Mouse (Mus musculus) E14TG2a.4 (cell line): ENCODE data around the gene Pitx1.

Source experiments
- H3K27me3 ChIP-seq: 2 replicates; pipeline ENCODE4 v1.6.1; 2014; ENCODE audit warnings: low read length, control low read depth; ENCODE audit not compliant: insufficient read depth
- H3K36me3 ChIP-seq: 2 replicates; pipeline ENCODE4 v1.6.1; 2014; ENCODE audit warnings: low read length, control low read depth; ENCODE audit not compliant: insufficient read depth
- H3K4me1 ChIP-seq: replicated peaks from 2 replicates; pipeline ENCODE4 v1.6.1; 2014; ENCODE audit warnings: low read depth, low read length, control low read depth
- H3K4me3 ChIP-seq: replicated peaks from 2 replicates; pipeline ENCODE4 v1.5.1; 2014; ENCODE audit warnings: mild to moderate bottlenecking, low read length
- H3K9me3 ChIP-seq: 2 replicates; pipeline ENCODE4 v1.6.1; 2014; ENCODE audit warnings: low read length, control low read depth
- CTCF ChIP-seq: conservative IDR thresholded peaks from 2 replicates; pipeline ENCODE4 v1.5.1; 2014; ENCODE audit warnings: low read length
- NANOG ChIP-seq: IDR thresholded peaks from 2 replicates; pipeline ENCODE4 v1.6.1; 2014; ENCODE audit warnings: borderline replicate concordance, low read length, mixed read lengths
- POU5F1 ChIP-seq: IDR thresholded peaks from 2 replicates; pipeline ENCODE4 v1.6.1; 2014; ENCODE audit warnings: low read length, borderline replicate concordance

Pitx1 gene

DNA sequence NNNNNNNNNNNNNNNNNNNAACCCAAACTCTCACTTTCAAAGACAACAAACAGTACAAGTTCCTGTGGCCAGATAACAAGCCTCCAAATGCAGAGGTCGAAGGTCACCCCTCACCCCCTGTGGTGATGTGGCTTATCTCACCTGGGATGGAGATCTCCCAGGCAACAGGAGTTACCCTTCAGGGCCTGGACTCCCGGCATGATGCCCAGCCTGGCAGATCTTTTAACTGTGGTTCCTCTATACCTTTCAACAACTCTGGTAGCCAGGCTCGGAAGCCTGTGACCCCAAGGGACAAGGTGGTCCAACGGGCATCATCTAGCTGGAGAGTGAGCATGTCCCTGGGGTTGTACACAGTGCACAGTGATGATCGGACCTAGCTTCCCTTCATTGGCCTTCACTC lies 13.5 kb downstream of the Pitx1 start:
- no peak for TF ChIP-seq POU5F1
- TF ChIP-seq NANOG: no peak
- TF ChIP-seq CTCF: no peak
- Histone ChIP-seq H3K4me1 (peaks cover 17% of the 10 kb centered on the region), H3K4me3 (no peak overlapping the region), H3K36me3 (no peaks in the 10 kb centered on the region), H3K27me3 (peaks cover 71% of the 10 kb centered on the region), H3K9me3 (peaks cover 8% of the 10 kb centered on the region; the same call in 1 of the 2 replicates)

DNA sequence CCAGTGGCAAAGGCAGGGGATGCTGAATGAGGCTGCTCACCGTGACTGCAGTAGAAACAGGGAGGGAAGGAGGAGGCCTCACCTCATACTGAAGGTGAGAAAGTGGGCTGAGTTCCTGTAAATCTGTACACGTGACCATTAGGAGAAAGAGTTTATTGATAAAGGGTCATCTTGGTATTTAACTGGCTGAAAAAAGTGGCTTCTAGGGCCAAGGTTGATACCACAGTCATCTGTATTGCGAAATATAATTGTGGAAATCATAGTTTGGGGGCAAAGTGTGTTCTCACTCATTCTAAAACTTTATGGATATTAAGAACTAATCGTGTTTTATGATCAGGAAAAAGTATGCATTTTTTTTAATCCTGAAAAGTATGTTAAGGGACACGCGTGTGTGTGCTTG lies 21.2 kb downstream of the Pitx1 start:
- Histone ChIP-seq H3K4me3 (no peak overlapping the region), H3K27me3 (peaks cover 21% of the 10 kb centered on the region), H3K4me1 (0 out of 2 replicates have a peak, but pooled peaks cover 8% of the 10 kb centered on the region), H3K9me3 (no peaks in the 10 kb centered on the region), H3K36me3 (no peaks in the 10 kb centered on the region)
- no peak for TF ChIP-seq NANOG
- no peak for TF ChIP-seq CTCF
- no peak for TF ChIP-seq POU5F1

DNA sequence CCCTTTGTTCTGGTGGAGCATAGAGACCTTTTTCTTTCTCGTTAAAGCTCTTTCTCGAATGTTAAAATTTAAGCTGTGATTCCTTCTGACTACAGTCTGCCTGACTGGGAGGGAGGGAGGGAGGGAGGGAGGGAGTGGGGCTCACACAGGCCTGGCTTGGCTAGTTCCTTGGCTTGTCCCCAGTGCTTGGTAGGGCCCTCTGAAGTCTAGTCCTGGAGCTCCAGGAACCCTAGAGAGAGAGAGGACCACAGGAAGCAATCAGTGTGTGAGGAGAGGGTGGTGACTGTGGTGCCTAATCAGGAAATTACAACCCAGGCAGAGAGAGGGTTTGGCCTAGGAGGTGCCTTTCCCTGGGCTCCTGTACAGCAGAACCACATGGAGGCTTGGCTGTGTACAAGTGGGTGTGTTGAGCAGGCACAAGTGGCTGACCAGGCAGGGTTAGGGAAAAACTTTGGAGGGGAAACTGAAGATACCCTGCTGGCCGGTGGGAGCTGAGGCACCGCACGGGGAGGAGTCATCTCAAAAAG lies 22.4 kb downstream of the Pitx1 start:
- Histone ChIP-seq H3K9me3 (no peaks in the 10 kb centered on the region), H3K36me3 (no peaks in the 10 kb centered on the region), H3K4me3 (no peak overlapping the region), H3K4me1 (0 out of 2 replicates have a peak, but pooled peaks cover 8% of the 10 kb centered on the region), H3K27me3 (peaks cover 21% of the 10 kb centered on the region)
- no peak for TF ChIP-seq POU5F1
- no peak for TF ChIP-seq CTCF

DNA sequence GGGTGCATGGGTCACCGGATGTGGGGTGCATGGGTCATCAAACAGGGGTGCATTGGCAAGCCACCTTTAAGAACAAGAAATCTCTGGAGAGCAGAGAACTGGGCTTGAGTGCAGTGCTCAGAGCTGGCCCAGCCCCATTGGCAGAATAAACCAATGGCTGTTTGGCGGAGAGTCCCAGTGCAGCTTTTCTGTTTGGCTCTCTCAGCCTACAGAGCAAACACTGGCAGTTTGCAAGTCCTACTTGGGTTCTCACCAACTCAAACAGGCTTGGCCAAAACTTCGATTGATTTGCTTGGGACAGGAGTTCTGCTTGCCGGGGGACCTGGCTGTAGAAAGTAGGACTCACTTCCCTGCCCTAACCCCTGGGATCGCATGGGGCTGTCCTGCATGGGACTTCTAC lies 25.0 kb downstream of the Pitx1 start:
- TF ChIP-seq POU5F1: no peak
- no peak for TF ChIP-seq NANOG
- TF ChIP-seq CTCF: no peak
- Histone ChIP-seq H3K9me3 (no peaks in the 10 kb centered on the region), H3K4me3 (no peak overlapping the region)

DNA sequence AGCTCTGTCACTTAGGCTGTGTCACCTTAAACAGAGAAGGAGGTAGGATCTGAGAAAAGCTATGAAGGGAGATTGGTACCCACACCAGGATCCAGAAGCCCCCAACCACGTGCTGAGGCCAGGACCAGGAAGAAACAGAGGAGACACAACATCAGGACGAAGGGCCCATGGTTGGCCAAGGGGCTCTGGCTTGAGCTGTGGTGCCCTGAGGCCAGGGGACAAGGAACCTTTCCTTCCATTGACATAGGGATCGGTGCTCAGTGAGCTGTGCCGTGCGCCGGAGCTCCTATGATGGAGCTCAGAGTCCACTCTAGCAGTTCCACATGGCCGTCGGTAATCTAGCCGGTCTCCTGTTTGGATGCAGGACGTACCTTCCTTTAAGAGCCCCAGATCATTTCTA lies 26.3 kb downstream of the Pitx1 start:
- Histone ChIP-seq H3K4me1 (no peaks in the 10 kb centered on the region), H3K27me3 (0 out of 2 replicates have a peak, but pooled peaks cover 6% of the 10 kb centered on the region), H3K36me3 (no peaks in the 10 kb centered on the region), H3K4me3 (no peak overlapping the region), H3K9me3 (peaks cover 2% of the 10 kb centered on the region)
- TF ChIP-seq CTCF (no peak), POU5F1 (no peak), NANOG (no peak)

More for the DNA sequence above, 25.0 kb downstream of the Pitx1 start:
- H3K36me3 ChIP-seq: no peaks in the 10 kb centered on the region
- no peaks in the 10 kb centered on the region for H3K4me1 ChIP-seq
- H3K27me3 ChIP-seq: peaks cover 14% of the 10 kb centered on the region; the same call in 1 of the 2 replicates

DNA sequence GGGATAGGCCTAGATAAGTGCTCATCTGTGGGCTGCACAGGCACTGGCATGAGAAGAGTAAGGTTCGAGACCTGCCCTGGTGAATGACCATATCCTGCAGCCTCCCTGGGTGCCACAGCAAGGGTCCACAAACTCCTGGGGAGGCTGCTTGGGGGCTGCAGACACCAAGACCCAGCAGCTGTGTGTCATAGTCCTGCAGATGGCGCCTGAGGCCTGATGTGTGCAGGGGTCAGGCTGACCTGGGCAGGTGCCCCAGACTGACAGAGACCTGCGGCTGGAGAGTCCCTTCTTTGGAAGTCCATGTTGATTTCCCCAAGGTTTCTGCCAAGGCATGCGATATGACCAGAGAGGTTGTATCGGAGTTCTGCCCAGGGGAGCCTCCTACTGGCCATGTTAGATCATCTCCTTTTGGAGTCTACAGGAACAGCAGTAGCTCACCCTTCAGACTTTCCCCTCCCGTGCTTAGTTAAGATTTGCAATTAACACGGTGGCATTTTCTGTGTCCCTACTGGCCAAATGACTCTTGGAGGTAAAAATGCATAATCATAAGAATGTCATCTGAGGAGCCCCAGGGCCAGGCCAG lies 26.9 kb downstream of the Pitx1 start:
- no peak overlapping the region for H3K4me3 ChIP-seq
- TF ChIP-seq CTCF (no peak), NANOG (no peak), POU5F1 (no peak)
- H3K9me3 ChIP-seq: peaks cover 8% of the 10 kb centered on the region
- H3K36me3 ChIP-seq: no peaks in the 10 kb centered on the region
- no peaks in the 10 kb centered on the region for H3K4me1 ChIP-seq
- H3K27me3 ChIP-seq: 0 out of 2 replicates have a peak, but pooled peaks cover 6% of the 10 kb centered on the region

DNA sequence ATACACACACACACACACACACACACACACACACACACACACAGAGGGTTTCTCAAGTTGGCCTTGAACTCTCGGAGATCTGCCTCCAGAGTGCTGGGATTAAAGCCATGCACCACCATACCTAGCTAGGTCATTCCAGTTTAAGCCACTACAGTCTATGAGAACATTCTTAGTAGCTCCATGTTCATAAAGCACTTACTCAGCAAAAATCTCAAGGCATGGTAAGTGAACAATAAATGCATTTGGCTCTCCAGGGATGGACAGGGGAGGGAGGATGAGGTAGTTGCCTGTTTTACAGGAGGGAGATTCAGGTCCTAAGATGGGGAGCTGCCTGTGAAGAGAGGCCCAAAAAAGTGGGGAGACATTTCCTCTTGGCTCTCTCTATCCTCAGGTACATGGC lies 32.0 kb downstream of the Pitx1 start:
- 0 out of 2 replicates have a peak, but pooled peaks cover 6% of the 10 kb centered on the region for H3K27me3 ChIP-seq
- H3K4me1 ChIP-seq: no peaks in the 10 kb centered on the region
- no peak overlapping the region for H3K4me3 ChIP-seq
- TF ChIP-seq POU5F1 (no peak), NANOG (no peak), CTCF (no peak)
- H3K36me3 ChIP-seq: no peaks in the 10 kb centered on the region
- H3K9me3 ChIP-seq: peaks cover 41% of the 10 kb centered on the region

DNA sequence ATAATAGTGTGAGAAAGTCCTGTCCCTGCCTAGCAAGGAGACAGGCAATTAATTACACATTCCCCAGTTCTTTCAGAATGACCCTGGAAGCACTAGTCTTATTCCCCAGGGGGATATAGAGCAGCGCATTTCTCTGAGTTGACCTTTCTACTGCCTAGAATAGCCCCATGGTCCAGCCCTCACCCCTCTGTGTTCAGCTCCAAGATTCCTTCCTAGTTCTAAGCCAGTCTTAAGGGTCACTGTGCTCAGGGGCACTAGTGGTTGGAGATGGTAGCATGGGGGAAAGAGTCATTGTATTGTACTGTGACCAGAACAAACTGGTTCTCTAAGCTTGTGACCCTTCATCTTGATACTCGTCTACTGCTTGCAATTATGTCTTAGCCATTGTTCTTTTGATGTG lies 34.7 kb downstream of the Pitx1 start:
- H3K27me3 ChIP-seq: no peaks in the 10 kb centered on the region
- TF ChIP-seq CTCF (no peak), POU5F1 (no peak)
- H3K4me3 ChIP-seq: no peak overlapping the region
- H3K36me3 ChIP-seq: no peaks in the 10 kb centered on the region
- H3K9me3 ChIP-seq: peaks cover 41% of the 10 kb centered on the region
- H3K4me1 ChIP-seq: no peaks in the 10 kb centered on the region

DNA sequence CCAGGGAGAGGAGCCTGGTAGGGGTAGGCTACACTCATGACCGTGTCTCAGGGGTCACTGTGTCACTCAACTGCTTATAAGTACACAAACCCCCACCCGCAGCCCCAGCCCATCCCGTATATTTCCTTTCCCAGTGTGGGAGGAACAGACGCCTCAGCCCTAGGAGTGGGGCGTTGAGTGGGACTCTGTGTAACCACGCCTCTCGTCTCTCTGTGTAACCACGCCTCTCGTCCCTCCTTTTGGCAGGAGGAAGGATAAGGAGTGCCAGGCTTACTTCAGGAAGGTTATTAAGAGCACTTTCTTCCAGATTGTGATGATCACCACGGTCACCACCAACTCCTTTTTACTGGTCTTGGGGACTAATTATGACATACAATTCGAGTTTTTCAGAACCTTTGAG lies 49.9 kb downstream of the Pitx1 start:
- Histone ChIP-seq H3K36me3 (0 out of 2 replicates have a peak, but pooled peaks cover 9% of the 10 kb centered on the region), H3K9me3 (peaks cover 71% of the 10 kb centered on the region), H3K4me3 (no peak overlapping the region), H3K27me3 (no peaks in the 10 kb centered on the region), H3K4me1 (no peaks in the 10 kb centered on the region)
- TF ChIP-seq CTCF: no peak
- no peak for TF ChIP-seq NANOG
- no peak for TF ChIP-seq POU5F1
